Mouse (Mus musculus) adrenal gland, postnatal 14 days (tissue): ENCODE results near the gene Crx. TPM values are rescaled to one million over a fixed set of nuclear protein-coding genes. Genes with fewer than 3 reads are reported as not detected.
A peak's percentile ranks its signal among the peaks of the same experiment; 100 is the strongest.

Experiments
- DNase-seq: peaks from one replicate; pipeline ENCODE4 v3.0.0; 2021; ENCODE audit warnings: mixed read lengths
- total RNA-seq: library from RNA; stranded (reverse); gene quantifications from 2 replicates; pipeline ENCODE4 v1.2.3, GENCODE M21; 2021

Crx gene
- total RNA-seq, 1 experiment from 2014 or later: not detected

DNA sequence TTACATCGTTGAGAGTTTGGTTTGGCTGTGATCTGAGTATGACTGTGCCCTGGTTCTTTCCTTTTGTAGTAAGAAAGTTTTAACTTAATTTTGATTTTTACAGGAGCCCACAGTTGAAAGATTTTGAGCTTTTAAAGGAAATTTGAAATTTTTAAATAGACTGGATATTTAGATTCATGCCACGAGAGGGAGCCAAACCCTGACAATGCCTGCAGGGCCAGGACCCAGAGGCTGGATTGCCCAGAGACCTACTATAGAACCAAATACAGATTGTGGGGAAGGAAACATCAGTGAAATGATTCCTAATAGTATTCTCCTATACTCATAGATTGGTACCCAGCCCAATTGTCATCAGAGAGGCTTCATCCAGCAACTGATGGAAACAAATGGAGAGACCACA, 20.1 kb downstream of the Crx start:
- DNase-seq: peak; percentile 22

GRCm38 (mm10) chr7:15839578-15839977, 40.2 kb downstream of the Crx start, which contains the start of gene Obox6:
TSS of gene Obox6 (minus strand) at chr7:15839678.
- DNase-seq: no peak

Other genes with a start within 250 kb of the Crx start
- gene Obox3, start 240.1 kb downstream of the Crx start, total RNA-seq: not detected in 2 replicates
- not detected in 2 replicates for gene Obox5, start 129.8 kb downstream of the Crx start, total RNA-seq
- gene Obox6, start 40.3 kb downstream of the Crx start, total RNA-seq: not detected in 2 replicates
- not detected in 2 replicates for gene Crxos, start 2.6 kb upstream of the Crx start, total RNA-seq
- 191 and 202 TPM in 2 replicates for gene Selenow, start 42.4 kb upstream of the Crx start, total RNA-seq
- gene Nop53, start 66.1 kb upstream of the Crx start, total RNA-seq: 196 and 213 TPM in 2 replicates
- gene Ehd2, start 87.6 kb upstream of the Crx start, total RNA-seq: 119 and 121 TPM in 2 replicates
- 16.1 and 16.7 TPM in 2 replicates for gene Bicra, start 168.0 kb upstream of the Crx start, total RNA-seq
- gene Zfp541, start 181.8 kb upstream of the Crx start, total RNA-seq: 0.07 and 0.08 TPM in 2 replicates
- 117 and 128 TPM in 2 replicates for gene Napa, start 218.5 kb upstream of the Crx start, total RNA-seq
- gene Kptn, start 239.9 kb upstream of the Crx start, total RNA-seq: 22.3 and 24.7 TPM in 2 replicates
- gene Slc8a2, start 249.9 kb upstream of the Crx start, total RNA-seq: 3.6 and 4.1 TPM in 2 replicates